Mouse (Mus musculus): ENCODE data around the gene Tmem189.

The Tmem189 gene

DNA sequence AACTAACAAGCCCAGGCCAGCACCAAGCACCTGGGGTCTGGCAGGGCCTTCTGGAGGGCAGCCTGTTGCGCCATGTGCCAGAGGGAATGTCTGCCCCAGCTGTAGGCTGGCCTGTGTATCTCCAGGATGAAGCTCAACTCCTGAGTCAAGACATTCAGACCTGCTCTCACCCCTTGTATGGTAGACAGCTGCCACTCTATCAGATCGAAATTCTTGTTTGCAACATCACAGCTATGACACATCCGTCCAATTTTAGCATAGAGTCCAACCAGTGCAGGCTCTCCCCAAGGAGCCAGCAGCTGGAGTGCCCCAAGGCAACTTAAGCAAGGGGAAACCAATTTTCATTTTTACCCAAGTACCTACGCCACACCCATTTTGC lies 82.9 kb downstream of the Tmem189 start:
- in situ Hi-C loops (cut with MboI; ENCODE audit: low pct_unique_long_range_greater_than_20kb in 1 of 2, low sequenced_read_pairs in 2 of 2, unreplicated experiment in 1 of 2), result no loop called here

DNA sequence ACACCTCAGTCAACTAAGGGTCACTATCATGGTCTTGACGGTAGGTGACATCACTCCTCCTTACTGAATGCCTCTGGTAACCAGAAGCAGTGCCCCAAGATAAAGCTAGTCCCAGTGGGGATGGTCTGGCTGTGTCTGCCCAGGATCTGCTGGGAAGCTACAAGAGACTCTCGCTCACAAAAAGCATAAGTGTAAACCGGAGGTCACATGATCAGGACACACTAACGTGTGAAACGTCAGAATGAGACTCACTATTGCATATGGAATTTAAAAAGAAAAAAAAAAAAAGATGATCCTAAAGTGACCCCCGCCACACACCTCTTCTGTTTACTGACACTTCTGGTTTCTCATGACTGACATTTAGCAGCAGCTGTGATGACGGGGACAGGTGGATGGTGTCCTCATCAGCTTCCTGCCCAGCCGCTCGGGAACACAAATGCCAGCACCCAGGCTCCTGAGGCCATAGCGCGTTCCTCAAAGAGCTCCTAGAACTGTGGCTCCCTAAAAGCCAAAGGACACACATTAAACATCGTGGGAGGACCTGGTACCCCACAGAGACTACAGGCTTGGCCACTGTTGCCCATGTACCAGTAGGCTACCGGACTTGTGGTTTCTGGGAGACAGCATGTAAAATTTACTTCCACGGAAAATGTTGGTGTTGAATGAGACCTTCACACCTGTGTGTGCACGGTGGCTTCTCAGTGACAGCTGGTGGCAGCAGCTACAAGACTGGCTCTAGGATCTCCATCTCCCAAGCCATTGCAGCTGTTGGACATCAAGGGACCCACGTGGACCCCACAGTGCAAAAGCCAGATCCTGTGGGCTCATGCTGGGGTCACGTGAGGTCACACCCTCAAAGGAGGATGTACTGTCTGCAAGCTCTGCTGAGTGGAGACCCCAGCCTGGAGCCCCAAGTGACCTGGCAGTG lies 83.5 kb downstream of the Tmem189 start:
- in situ Hi-C loops (cut with MboI; ENCODE audit: low pct_unique_long_range_greater_than_20kb in 1 of 2, low sequenced_read_pairs in 2 of 2, unreplicated experiment in 1 of 2), result no loop called here

DNA sequence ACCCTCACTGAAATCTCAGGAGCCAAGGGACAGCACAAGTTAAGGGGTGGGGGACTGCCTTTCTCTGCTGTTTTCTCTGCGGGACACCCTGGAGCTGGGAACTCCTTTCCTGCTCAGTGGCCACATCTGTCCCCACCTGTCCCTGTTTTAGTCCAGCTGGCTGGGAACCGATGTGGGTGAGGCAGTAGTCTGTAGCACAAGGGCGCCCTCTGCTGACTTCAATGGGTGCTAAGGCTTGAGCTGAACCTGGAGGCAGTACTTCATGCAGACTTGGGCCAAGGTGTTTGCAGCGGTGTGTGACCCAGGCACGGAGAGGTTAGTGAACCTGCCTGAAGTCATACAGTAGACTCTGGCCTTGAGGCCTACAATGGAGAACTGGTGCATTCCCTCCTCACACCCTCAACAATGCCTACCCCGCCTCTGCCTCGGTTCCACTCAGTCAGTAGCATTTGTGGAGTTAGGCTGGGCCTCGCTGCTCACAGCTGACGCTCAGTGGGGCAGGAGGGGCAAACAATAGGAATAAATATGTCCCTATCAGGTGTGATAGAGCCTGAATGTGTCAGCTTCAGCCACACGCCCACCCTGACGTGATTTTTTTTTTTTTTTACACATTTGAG lies 84.3 kb downstream of the Tmem189 start:
- in situ Hi-C loops (cut with MboI; ENCODE audit: low pct_unique_long_range_greater_than_20kb in 1 of 2, low sequenced_read_pairs in 2 of 2, unreplicated experiment in 1 of 2), result no loop called here

DNA sequence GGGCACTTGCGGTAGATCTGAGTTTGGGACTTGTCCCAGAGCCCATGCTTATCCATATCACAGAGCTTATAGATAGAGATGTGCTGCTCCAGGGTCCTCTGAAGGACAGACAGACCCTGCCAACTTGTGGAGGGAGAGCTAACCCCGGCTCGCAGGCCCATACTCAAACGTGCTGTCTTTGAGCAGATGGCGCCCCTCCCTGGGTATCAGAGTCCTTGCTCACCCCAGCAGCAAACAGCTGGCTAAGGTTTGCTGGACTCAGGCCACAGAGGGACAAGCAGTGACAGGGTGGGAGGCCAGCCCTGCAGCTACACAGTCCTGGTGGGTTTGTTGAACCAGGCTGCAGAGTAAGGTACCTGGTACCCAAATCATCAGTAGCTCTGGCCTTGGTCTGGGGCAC lies 86.6 kb downstream of the Tmem189 start:
- in situ Hi-C loops (cut with MboI; ENCODE audit: low pct_unique_long_range_greater_than_20kb in 1 of 2, low sequenced_read_pairs in 2 of 2, unreplicated experiment in 1 of 2), result loop anchor here (5.0 kb wide), 1 partner anchor 71 kb away; no protein-coding TSS in a partner anchor

DNA sequence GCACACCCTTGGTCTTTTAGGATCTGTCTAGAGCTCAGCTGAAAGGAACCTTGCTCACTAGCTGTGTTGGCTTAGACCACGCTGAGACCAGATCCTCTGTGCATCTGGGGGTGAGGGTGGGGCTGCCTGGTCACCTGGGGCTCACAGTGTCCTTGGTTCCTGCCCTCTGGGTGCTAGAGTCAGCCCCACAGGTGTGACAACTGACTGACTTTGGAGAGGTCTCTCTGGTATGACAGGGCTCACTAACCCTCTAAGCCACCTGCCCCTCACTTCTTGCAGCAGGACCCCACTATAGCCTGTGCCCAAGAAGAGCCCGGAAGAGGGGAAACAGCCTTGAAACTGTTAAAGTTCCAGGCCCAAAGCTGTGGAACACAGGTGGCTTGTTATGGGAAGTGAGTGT lies 87.3 kb downstream of the Tmem189 start:
- in situ Hi-C loops (cut with MboI; ENCODE audit: low pct_unique_long_range_greater_than_20kb in 1 of 2, low sequenced_read_pairs in 2 of 2, unreplicated experiment in 1 of 2), result loop anchor here (5.0 kb wide), 1 partner anchor 70 kb away; no protein-coding TSS in a partner anchor

DNA sequence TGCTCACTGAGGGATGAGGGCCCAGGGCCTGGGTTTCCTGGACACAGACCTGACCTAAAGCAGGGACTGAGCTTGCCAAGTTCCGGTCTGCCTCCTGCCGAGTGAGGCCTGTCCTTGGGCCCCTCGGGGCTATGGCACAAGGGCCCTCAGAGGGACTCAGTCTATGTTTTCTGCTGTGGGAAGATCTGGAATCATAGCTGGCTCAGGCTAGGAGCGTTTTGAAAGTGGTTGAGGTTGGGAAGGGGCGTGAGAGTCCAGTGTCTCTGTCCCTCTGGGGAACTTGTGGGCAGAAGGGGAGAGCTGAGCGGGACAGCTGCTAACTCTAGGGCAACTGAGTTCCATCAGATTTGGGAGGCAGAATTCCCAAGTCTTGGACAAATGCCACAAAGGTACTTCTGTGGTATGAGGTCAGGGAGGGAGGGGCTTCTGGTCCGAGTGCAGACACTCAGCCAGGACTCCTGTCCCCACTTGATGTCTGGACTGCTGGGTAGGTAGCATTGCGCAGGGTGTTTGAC lies 89.1 kb downstream of the Tmem189 start:
- in situ Hi-C loops (cut with MboI; ENCODE audit: low pct_unique_long_range_greater_than_20kb in 1 of 2, low sequenced_read_pairs in 2 of 2, unreplicated experiment in 1 of 2), result loop anchor here (5.0 kb wide), 1 partner anchor 68 kb away; no protein-coding TSS in a partner anchor

DNA sequence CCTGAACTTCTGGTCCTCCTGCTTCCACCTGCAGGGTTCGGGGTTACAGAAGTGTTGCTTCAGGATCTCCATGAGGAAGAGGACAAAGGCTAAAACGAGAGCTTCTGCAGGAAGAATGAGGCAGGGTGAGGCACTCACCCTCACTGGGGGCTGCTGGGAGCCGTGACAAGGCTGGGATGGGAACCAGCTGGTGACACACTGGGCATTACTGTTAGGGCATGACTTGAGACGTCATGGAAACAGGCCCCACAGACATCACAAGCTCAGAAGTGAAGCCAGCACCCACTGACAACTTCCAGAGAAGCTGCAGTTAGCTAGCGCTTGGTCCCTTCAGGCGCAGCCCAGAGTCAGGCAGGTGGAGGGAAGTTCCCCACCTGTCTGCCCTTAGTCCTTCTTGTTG lies 89.7 kb downstream of the Tmem189 start:
- in situ Hi-C loops (cut with MboI; ENCODE audit: low pct_unique_long_range_greater_than_20kb in 1 of 2, low sequenced_read_pairs in 2 of 2, unreplicated experiment in 1 of 2), result loop anchor here (5.0 kb wide), 1 partner anchor 68 kb away; no protein-coding TSS in a partner anchor

DNA sequence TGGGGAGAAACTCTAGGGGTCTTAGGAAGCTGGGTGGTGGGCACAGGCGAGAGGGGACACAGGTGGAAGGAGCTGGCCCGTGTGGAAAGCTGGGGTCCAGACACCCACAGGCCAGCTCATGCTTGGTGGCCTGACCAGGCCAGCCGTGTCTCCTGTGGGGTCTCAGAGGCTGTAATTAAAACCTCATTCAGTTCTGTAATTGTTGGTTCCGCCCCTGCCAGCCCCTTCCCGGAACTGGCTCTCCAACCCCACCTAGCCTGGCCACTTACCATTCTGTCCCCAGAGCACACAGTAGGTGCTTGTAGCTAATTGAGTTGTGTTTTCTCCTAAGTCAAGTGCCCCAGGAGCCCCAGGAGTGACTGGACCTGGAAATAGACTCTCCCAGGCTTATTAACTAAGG lies 90.4 kb downstream of the Tmem189 start:
- in situ Hi-C loops (cut with MboI; ENCODE audit: low pct_unique_long_range_greater_than_20kb in 1 of 2, low sequenced_read_pairs in 2 of 2, unreplicated experiment in 1 of 2), result no loop called here

DNA sequence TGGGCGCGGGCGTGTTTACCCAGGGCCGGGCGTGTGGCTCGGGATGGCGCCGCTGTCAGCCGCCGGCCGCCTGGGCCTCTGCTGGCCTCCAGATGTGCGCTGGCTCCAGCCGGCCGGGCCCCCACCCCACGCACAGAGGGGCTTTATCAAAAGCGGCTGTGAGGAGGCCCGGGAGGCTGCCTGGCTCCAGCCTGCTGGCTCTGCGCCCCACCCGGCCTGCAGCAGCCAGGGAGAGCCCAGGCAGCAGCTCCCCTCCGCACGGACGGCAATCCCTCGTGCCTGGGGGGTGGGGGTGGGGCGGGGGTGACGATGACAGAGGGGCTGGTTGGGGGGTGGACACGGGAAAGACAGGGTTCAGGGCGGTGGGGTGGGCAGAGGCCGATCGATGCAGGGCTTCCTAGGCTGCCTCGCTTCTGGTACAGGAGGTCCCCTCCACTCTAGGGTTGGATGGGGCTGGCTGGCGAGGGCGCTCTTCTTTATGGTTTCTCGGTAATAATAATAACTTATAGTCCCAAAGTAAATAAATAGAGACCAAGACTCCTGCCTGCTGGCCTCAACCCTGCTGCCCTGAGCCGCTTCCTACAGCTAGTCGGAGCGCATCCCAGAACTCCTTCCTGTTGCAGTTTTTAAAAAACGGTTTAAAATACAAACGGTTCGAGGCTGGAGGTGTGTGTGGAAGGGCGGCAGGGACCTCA lies 92.0 kb downstream of the Tmem189 start:
- in situ Hi-C loops (cut with MboI; ENCODE audit: low pct_unique_long_range_greater_than_20kb in 1 of 2, low sequenced_read_pairs in 2 of 2, unreplicated experiment in 1 of 2), result no loop called here

DNA sequence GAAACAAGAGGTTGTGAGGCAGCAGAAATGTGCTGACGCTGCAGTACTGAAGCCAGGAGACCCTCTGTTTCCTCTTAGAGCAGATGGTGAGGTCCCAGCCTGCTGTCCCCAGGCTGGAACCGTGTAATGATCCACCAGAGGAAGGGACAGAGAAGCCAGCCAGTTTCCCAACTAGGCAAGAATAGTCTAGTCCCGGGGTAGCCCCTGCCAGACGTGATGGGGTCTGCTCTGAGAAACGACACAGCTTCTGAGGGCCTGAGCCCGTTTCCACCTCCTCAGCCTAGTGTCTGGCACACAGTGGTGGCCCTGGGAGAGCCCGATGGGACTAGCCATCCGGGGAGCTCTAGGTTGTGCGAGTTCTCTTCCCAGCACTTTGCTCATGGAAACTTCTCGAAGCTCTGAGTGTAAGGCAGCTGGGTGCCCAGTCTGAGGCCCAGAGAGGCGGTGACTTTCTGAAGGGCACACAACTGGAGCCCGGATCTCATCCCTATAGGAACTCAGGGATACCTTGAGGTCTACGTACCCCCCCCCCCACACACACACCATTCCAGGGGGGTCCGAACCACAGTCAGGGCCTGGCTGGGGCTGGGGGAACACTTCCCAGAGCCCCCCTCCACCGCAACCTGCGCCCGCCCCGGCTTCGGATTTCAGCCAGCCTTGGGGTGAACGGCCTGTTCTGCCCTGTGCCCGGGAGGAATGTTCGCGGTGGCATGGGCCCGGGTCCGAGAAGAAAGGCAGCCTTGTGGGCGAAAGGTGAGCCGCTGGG lies 92.7 kb downstream of the Tmem189 start:
- in situ Hi-C loops (cut with MboI; ENCODE audit: low pct_unique_long_range_greater_than_20kb in 1 of 2, low sequenced_read_pairs in 2 of 2, unreplicated experiment in 1 of 2), result no loop called here

DNA sequence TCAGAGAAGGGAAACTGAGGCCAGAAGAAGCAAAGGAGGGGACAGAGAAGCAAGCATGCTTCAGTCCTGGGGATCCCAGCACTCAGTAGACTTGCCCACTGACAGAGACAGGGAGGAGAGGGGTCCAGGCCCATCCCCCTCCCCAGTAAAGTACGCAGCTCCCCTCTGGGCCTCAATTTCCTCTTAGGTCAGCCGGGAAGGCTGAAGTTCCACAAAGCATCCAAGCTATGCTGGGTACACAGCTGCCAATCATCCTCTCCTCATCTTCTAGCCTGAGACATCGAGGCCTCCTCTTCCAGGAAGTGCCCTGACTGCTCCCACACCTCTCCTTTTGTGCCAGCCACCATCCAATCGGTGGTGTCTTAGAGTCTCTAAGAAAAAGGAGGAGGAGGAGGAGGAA lies 93.4 kb downstream of the Tmem189 start:
- in situ Hi-C loops (cut with MboI; ENCODE audit: low pct_unique_long_range_greater_than_20kb in 1 of 2, low sequenced_read_pairs in 2 of 2, unreplicated experiment in 1 of 2), result no loop called here

DNA sequence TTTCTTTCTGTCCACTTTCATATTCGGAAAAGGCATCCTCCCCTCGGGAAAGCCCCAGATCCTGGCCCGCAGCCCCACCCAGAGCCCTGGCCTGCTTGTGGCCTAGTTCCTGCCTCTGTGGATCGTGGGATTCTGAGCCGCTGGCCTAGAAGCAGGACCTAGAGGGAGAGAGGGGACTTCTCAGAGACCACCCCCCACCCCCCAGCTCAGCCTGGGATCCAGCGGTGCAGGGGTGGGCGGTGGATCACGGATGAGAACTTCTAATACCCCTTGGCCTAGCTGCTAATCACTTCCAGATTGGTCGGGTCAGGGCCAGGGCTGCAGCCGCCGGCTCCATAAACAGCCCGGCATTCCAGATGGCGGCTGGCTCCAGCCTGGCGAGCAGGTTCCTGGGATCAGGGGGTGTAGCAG lies 93.9 kb downstream of the Tmem189 start:
- in situ Hi-C loops (cut with MboI; ENCODE audit: low pct_unique_long_range_greater_than_20kb in 1 of 2, low sequenced_read_pairs in 2 of 2, unreplicated experiment in 1 of 2), result no loop called here

DNA sequence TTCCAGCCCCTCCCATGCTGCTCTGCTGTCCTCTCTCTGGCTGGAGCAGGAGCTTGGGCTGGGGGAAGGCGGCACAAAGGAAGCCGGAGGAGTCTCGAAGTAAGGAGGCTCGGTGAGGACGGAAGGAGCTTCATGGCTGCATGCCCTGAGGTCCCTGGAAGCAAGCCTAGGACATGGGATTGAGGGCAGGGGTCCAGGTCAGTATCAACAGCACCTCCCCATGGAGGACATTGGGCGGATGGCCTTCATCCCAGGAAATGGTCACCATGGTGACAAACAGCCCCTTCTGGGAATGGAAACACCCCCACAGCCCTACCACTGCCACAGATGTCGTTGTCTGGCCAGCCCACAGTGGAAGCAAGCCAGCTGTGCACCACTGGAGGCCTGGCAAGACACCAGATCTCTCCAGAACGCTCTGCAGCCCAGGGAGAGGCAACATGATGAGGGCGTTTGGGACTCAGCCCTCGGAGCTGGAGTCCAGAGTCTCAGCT lies 95.1 kb downstream of the Tmem189 start:
- in situ Hi-C loops (cut with MboI; ENCODE audit: low pct_unique_long_range_greater_than_20kb in 1 of 2, low sequenced_read_pairs in 2 of 2, unreplicated experiment in 1 of 2), result no loop called here

DNA sequence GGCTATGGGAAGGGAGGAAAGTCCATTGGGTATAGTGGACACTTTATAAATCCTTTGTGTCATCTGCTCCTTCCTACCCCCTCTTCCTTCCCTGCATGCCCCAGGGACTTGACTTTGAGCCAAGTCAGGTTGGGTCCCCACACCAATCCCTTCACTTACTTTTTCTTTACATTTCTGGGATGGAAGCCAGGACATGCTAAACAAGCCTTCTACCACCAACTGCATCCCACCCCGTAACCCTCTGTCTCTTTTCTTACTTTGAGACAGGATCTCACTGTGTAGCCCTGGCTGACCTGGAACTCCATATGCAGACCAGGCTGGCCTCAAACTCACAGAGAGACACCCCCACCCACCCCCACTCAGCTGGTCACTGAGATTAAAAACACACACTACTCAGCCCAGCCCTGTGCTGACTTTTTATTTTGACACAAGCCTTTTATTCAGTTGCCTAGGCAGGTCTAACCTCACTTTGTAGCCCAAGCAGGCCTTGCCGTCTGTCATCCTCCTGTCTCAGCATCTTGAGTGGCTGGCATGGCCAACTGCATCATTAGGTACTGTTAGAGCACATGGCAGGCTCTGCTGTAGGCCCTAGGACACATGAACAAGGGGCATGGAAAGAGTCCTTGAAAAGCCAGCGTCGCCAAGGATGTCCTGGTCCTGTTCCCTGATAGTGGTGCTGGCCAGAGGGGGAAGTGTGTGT lies 95.9 kb downstream of the Tmem189 start:
- in situ Hi-C loops (cut with MboI; ENCODE audit: low pct_unique_long_range_greater_than_20kb in 1 of 2, low sequenced_read_pairs in 2 of 2, unreplicated experiment in 1 of 2), result no loop called here
